Comparison of ENCODE assay signal across 8 mouse cellular contexts in the genomic region with DNA sequence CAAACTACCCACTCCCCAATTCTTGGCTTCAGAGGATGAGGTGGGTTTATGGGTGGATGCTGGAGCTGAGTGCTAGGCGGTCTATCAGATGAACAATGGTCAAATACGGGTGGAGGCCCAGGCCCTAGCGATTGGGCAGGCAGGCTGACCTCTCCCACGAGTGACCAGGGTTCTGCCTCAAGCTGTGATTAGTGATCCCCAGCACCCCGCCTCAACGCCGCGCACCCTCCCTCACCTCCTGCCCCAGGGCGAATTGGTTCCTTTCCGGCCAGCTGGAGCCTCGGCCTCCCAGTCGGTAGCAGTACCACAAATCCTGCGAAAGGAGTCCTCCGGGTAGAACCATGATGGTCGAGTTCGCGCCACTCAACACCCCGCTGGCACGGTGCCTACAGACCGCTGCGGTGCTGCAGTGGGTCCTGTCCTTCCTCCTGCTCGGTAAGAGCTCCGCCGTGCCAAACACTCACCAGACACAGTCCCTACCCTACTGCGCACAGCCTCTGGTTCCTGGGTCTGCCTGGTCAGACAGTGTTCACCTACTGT. TPM values are rescaled to one million over a fixed set of nuclear protein-coding genes. Genes with fewer than 3 reads are reported as not detected.
DNase-seq lines count a peak whose midpoint lies in the region; ATAC-seq and TF ChIP-seq lines count a peak whose summit lies in the region.

A gene (minus strand): TSS at position 538 of the 540 bp plus-strand sequence.

- TF ChIP-seq EP300 in stomach, postnatal 0 days (optimal IDR thresholded peaks at IDR 0.05): no peak

- 0 out of 2 replicates have a peak within 1 kb of the TSS, but pooled peaks have one; percentile 28 for H3K9ac ChIP-seq in heart, embryonic 14.5 days (ENCODE audit: low read length)
- 0 out of 2 replicates have a peak within 1 kb of the TSS, but pooled peaks have one; percentile 31 for H3K9ac ChIP-seq in stomach, postnatal 0 days (ENCODE audit: low read length)

- no peaks in the 10 kb centered on the region for H3K36me3 ChIP-seq in heart, embryonic 14.5 days (ENCODE audit: control insufficient read depth, insufficient read depth, low read length)
- no peaks in the 10 kb centered on the region for H3K36me3 ChIP-seq in megakaryocyte, embryonic 14.5 days (replicated peaks; ENCODE audit: low read length)
- H3K36me3 ChIP-seq in stomach, postnatal 0 days (ENCODE audit: control insufficient read depth, insufficient read depth, low read length): no peaks in the 10 kb centered on the region

- peak within 1 kb of the TSS; percentile 65 for H3K4me2 ChIP-seq in heart, embryonic 14.5 days (ENCODE audit: low read length)
- H3K4me2 ChIP-seq in stomach, postnatal 0 days (replicated peaks; ENCODE audit: low read depth): peak within 1 kb of the TSS; percentile 52

- no peak within 1 kb of the TSS for H3K27ac ChIP-seq in heart, embryonic 14.5 days (replicated peaks in 1 of 2; ENCODE audit: control insufficient read depth in 1 of 2, insufficient read depth in 1 of 2, low read depth in 2 of 2, low read length in 2 of 2)
- H3K27ac ChIP-seq in stomach, postnatal 0 days (replicated peaks): no peak within 1 kb of the TSS
- no peak within 1 kb of the TSS for H3K27ac ChIP-seq in left cerebral cortex, adult 2 months

- 0 out of 4 replicates have a peak, but pooled peaks cover 0 to 2% of the 10 kb centered on the region in 2 experiments for H3K4me1 ChIP-seq in heart, embryonic 14.5 days (ENCODE audit: control insufficient read depth in 2 of 2, insufficient read depth in 2 of 2, low read length in 2 of 2)
- peaks cover 6% of the 10 kb centered on the region; the same call in 1 of the 2 replicates for H3K4me1 ChIP-seq in megakaryocyte, embryonic 14.5 days
- H3K4me1 ChIP-seq in stomach, postnatal 0 days (replicated peaks; ENCODE audit: control insufficient read depth, insufficient read depth): no peaks in the 10 kb centered on the region

- TF ChIP-seq CTCF in stomach, postnatal 0 days (IDR thresholded peaks at IDR 0.05; ENCODE audit: low read depth): no peak
- TF ChIP-seq CTCF in left cerebral cortex, adult 2 months (IDR thresholded peaks at IDR 0.05): no peak

- DNase-seq in 3134 (ENCODE audit: extremely low read depth, insufficient read length, low spot score): peak; percentile 20
- peak; percentile 40 for DNase-seq in ZHBTc4 (ENCODE audit: low read depth, low spot score)
- DNase-seq in kidney, postnatal 10 days: peak; percentile 55
- peak; percentile 51 for DNase-seq in stomach, postnatal 0 days (ENCODE audit: low spot score)
- DNase-seq in left cerebral cortex, adult 2 months (ENCODE audit: extremely low spot score in 1 of 2, low spot score in 2 of 2): no peak
- DNase-seq in spleen, adult 12 weeks (ENCODE audit: low spot score): no peak

- 2% methylated on average over 25 of the region's 25 CpGs for WGBS in heart, embryonic 14.5 days
- 3% methylated on average over 25 of the region's 25 CpGs for WGBS in stomach, postnatal 0 days

- H3K4me3 ChIP-seq in heart, embryonic 14.5 days (ENCODE audit: control insufficient read depth in 1 of 2, insufficient read depth in 1 of 2, low read depth in 1 of 2, low read length in 2 of 2): peak within 1 kb of the TSS; percentile 27 to 38
- peak within 1 kb of the TSS; percentile 59 for H3K4me3 ChIP-seq in megakaryocyte, embryonic 14.5 days (replicated peaks)
- peak within 1 kb of the TSS; percentile 31 for H3K4me3 ChIP-seq in stomach, postnatal 0 days (ENCODE audit: low read depth, low read length)
- no peak within 1 kb of the TSS for H3K4me3 ChIP-seq in left cerebral cortex, adult 2 months

- no peaks in the 10 kb centered on the region for H3K9me3 ChIP-seq in heart, embryonic 14.5 days (ENCODE audit: control insufficient read depth, low read length)
- H3K9me3 ChIP-seq in megakaryocyte, embryonic 14.5 days: peaks cover 16% of the 10 kb centered on the region
- no peaks in the 10 kb centered on the region for H3K9me3 ChIP-seq in stomach, postnatal 0 days (ENCODE audit: control insufficient read depth, low read length)

- intact Hi-C loops in left cerebral cortex, adult 2 months (cut with DNase I): no loop called here

- ATAC-seq in heart, embryonic 14.5 days (ENCODE audit: insufficient number of reproducible peaks, insufficient read depth, low FRiP score, low read depth): peak; percentile 61
- ATAC-seq in stomach, postnatal 0 days (ENCODE audit: low FRiP score, low TSS enrichment): peak; percentile 65; the same call in 1 of the 2 replicates

- peaks cover 12% of the 10 kb centered on the region for H3K27me3 ChIP-seq in heart, embryonic 14.5 days (ENCODE audit: control insufficient read depth, insufficient read depth, low read length)
- H3K27me3 ChIP-seq in megakaryocyte, embryonic 14.5 days (replicated peaks): peaks cover 23% of the 10 kb centered on the region
- no peaks in the 10 kb centered on the region for H3K27me3 ChIP-seq in stomach, postnatal 0 days (ENCODE audit: control insufficient read depth, insufficient read depth, low read length)

RNA-seq across cellular contexts. Expression of the gene that starts here (rescaled TPM):
- not detected in 2 replicates for polyA plus RNA-seq in heart, embryonic 14.5 days (2014; fragmentation: Nextera tagmentation; extraction: Ambion mirVana)
- not detected in 2 replicates for polyA plus RNA-seq in megakaryocyte, embryonic 14.5 days (2012; ENCODE audit: insufficient read depth, low replicate concordance)
- 0.04 and 0.06 TPM in 2 replicates for polyA plus RNA-seq in stomach, postnatal 0 days (2015; fragmentation: Nextera tagmentation; extraction: Ambion mirVana)
- total RNA-seq in left cerebral cortex, adult 2 months (2021): under 1 TPM; 0.77 to 0.79 TPM

Comparison
In these comparisons a context has a peak if more than half of its experiments do, and no peak if none do; other contexts are left out.
1. Peak in ATAC-seq, H3K4me3 ChIP-seq, H3K9ac ChIP-seq and H3K4me2 ChIP-seq in heart, embryonic 14.5 days; RNA of the gene not detected or under 1 TPM.
2. Peak in DNase-seq, ATAC-seq, H3K4me3 ChIP-seq, H3K9ac ChIP-seq and H3K4me2 ChIP-seq in stomach, postnatal 0 days; RNA of the gene not detected or under 1 TPM.
3. DNase-seq: peak in 3134 (single experiment), ZHBTc4 (single experiment) and kidney, postnatal 10 days (single experiment); none in left cerebral cortex, adult 2 months (0 of 2) and spleen, adult 12 weeks (single experiment).